18 mouse cellular contexts compared by ENCODE assay signal in genomic region chr4:35606200-35606599, GRCm38 (mm10).
"Had no signal": no experiment of that assay in that cellular context is flagged by ENCODE, and none has a peak within 500 bp of the region (broad histone marks: within the 10 kb centered on the region; RNA-seq: fewer than 3 reads in every experiment).

No protein-coding gene starts in this region.

- DNase-seq: gastrocnemius, adult 2 months; gastrocnemius, postnatal 10 days; gastrocnemius, postnatal 25 days; heart, adult 18-20 months; heart, postnatal 10 days; heart, postnatal 4 days; kidney, adult 18-20 months; kidney, adult 8-10 months; kidney, postnatal 10 days; kidney, postnatal 36 days; layer of hippocampus, adult 9-11 months; layer of hippocampus, postnatal 36 days; left cerebral cortex, postnatal 4 days had no signal

- ATAC-seq: hindbrain, embryonic 16.5 days; inflammation-experienced regulatory T-cells, adult 6 months; intestine, embryonic 15.5 days; intestine, postnatal 0 days; liver, embryonic 12.5 days had no signal
